Mouse (Mus musculus): Measurements from ENCODE around the gene Shisa2.

DNA sequence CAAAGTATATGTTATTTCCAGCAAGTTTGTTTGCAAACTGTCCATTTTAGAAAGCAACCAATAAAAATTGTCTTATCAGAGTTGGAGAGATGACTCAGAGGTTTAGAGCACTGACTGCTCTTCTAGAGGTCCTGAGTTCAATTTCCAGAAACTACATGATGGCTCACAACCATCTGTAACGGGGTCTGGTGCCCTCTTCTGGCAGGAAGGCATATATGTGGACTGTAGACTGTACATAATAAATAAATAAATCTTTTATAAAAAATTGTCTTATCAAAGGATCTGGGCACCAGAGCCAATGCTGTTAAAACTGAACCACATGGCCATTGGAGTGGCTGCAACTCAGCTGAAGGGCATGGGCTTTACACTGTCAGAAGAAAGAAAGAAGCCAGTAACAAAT, 34.5 kb upstream of the Shisa2 start:
- no peak for TF ChIP-seq POLR2A (IDR thresholded peaks at IDR 0.05; ENCODE audit: control insufficient read depth, low read depth, low read length)
- TF ChIP-seq CTCF (IDR thresholded peaks at IDR 0.05; ENCODE audit: control insufficient read depth, insufficient read depth, insufficient replicate concordance, low read depth, low read length): no peak

Measured in testis, adult 2 months (tissue).